Mouse (Mus musculus) hindbrain, postnatal 0 days (tissue): ENCODE data around the gene Lrmda. TPM values are rescaled to one million over a fixed set of nuclear protein-coding genes. Genes with fewer than 3 reads are reported as not detected.

Experiments used
- ATAC-seq: fragments of 200-750 bp; cut with Nextera tagmentation; 2 replicates; pipeline ENCODE4 v1.8.0; 2017; ENCODE audit warnings: mild to moderate bottlenecking, moderate TSS enrichment, moderate library complexity
- DNase-seq: peaks from one replicate; pipeline ENCODE4 v3.0.0-alpha.2; 2015; ENCODE audit warnings: low spot score
- H3K27ac ChIP-seq: fragments of 300-500 bp; sonication (generic); 2 replicates; pipeline ENCODE4 v1.5.1; 2014; ENCODE audit warnings: mild to moderate bottlenecking
- H3K27me3 ChIP-seq: fragments of 300-500 bp; sonication (generic); 2 replicates; pipeline ENCODE4 v1.6.1; 2014; ENCODE audit warnings: low read length, mixed read lengths; ENCODE audit not compliant: insufficient read depth
- H3K36me3 ChIP-seq: fragments of 300-500 bp; sonication (generic); 2 replicates; pipeline ENCODE4 v1.6.1; 2014; ENCODE audit warnings: low read length, mixed read lengths; ENCODE audit not compliant: insufficient read depth
- H3K4me1 ChIP-seq: fragments of 300-500 bp; sonication (generic); 2 replicates; pipeline ENCODE4 v1.6.1; 2014; ENCODE audit warnings: antibody characterized with exemption, low read length, mixed read lengths; ENCODE audit not compliant: insufficient read depth
- H3K4me2 ChIP-seq: fragments of 300-500 bp; sonication (generic); 2 replicates; pipeline ENCODE4 v1.6.1; 2014; ENCODE audit warnings: low read depth, mild to moderate bottlenecking, low read length, moderate library complexity, mixed read lengths
- H3K4me3 ChIP-seq: fragments of 300-500 bp; sonication (generic); 2 replicates; pipeline ENCODE4 v1.5.1; 2014; ENCODE audit warnings: low read length
- H3K9ac ChIP-seq: fragments of 300-500 bp; sonication (generic); replicated peaks from 2 replicates; pipeline ENCODE4 v1.6.1; 2014; ENCODE audit warnings: mild to moderate bottlenecking, low read length, moderate library complexity, mixed read lengths
- H3K9me3 ChIP-seq: fragments of 300-500 bp; sonication (generic); 2 replicates; pipeline ENCODE4 v1.6.1; 2016; ENCODE audit warnings: low read length, mixed read lengths
- CTCF ChIP-seq: IDR thresholded peaks from 2 replicates; pipeline ENCODE4 v1.5.1; 2016; ENCODE audit warnings: antibody characterized with exemption, control low read depth, low read depth
- WGBS: fragments of 180-500 bp; shearing (Covaris S2); extraction: QIAGEN DNeasy Blood & Tissue Kit; methylation state at CpG from one replicate; pipeline ENCODE4 v1.1.7; 2014; 5-methylcytosine and 5-hydroxymethylcytosine counted together
- polyA plus RNA-seq: library from polyadenylated mRNA; unstranded; fragments of >200 nt; fragmentation: Nextera tagmentation; extraction: Ambion mirVana; gene quantifications from 2 replicates; pipeline ENCODE4 v1.2.1, GENCODE M21; 2015
- total RNA-seq: library from RNA; depleted of rRNA; stranded (reverse); fragments of >200 nt; gene quantifications from 2 replicates; pipeline ENCODE4 v1.2.3, GENCODE M21; 2014

Gene Lrmda
- total and polyA plus RNA-seq, 2 experiments from 2014 or later: 0.21 to 0.53 TPM

DNA sequence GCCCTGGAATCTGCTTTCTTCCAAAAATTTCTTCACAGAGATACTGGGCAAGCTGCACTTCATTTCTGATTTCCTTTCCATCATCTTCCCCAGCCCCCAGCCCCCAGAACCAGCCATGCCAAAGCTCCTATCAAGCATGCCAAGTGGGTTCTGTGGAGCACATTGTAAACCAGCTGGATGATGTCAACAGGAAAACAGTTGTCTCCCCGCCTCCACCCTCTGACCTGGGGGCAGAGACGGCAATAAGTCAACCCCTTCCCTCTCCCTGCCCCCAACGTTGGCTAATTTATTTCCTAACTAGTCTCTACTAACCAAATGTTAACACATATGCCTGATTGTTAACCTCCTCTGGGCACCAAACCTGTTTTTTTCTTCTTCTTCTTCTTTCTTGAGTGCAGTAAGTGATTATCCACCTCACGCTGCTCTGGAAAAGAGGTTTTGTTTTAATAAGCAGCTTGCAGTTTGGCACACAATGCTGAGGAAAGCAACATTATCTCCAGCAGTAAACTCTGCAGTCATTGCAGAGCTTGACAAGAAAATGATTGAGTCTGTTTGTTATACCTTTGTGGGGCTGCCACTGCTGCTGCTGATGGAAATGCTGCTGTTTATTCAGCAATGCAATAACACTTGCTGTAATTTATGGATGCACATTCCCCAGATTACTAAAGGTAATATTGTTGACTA lies 128.0 kb downstream of the Lrmda start:
- H3K4me1 ChIP-seq: no peaks in the 10 kb centered on the region
- DNase-seq (peak; percentile 23), ATAC-seq (no peak)
- H3K27ac ChIP-seq: no peak overlapping the region
- H3K27me3 ChIP-seq: no peaks in the 10 kb centered on the region
- H3K4me3 ChIP-seq: no peak overlapping the region
- no peak overlapping the region for H3K4me2 ChIP-seq
- no peak overlapping the region for H3K9ac ChIP-seq
- H3K36me3 ChIP-seq: no peaks in the 10 kb centered on the region
- TF ChIP-seq CTCF: no peak
- H3K9me3 ChIP-seq: no peaks in the 10 kb centered on the region
- WGBS: 22% methylated on average over 4 of the region's 4 CpGs

DNA sequence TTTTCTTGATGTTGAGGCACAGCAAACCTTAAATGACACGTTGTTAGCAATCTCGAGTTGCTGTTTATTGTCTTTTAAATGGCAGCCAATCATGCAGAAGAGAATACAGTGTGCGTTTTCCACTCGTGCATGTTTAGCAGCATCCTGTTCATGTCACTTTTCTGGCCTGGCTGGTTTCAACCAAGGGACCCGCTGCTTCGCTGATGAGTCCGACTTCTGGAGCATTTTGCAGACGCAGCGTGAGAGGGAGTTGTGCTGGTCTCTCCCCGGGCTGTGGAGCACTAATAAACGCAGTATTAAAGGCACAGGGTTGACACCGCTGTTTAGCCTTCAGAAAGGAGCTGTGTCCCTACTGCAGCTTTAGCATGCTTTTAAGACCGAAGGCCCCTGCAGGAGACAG lies 133.2 kb downstream of the Lrmda start:
- no peak overlapping the region for H3K4me3 ChIP-seq
- ATAC-seq: no peak
- H3K4me2 ChIP-seq: peak overlapping the region; percentile 27; the same call in 1 of the 2 replicates
- H3K4me1 ChIP-seq: no peaks in the 10 kb centered on the region; the same call in 1 of the 2 replicates
- peak; percentile 38 for DNase-seq
- 12% methylated on average over 13 of the region's 13 CpGs for WGBS
- no peak overlapping the region for H3K9ac ChIP-seq
- H3K36me3 ChIP-seq: no peaks in the 10 kb centered on the region
- H3K27ac ChIP-seq: no peak overlapping the region
- no peaks in the 10 kb centered on the region for H3K27me3 ChIP-seq
- TF ChIP-seq CTCF: 0 out of 2 replicates have a peak, but pooled peaks have one; percentile 3
- no peaks in the 10 kb centered on the region for H3K9me3 ChIP-seq

DNA sequence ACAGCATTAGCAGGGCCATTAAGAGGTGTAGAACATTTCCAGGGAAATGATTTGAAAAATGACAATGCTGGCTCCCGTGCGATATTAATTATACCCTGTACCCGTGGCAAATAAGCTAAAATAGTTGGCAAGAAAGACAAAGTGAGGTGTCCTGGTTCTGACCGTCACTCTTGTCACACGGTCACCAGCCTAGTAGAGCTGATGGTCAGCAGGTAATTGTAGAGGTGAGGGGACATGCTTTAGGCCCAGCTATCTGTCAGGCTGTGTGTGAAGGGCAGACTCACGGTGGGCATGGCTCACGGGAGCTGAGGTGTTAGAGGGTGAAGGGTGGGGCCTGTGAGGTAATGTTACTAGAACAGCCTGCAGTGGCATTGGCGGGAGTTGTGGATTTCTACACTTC lies 134.6 kb downstream of the Lrmda start:
- Histone ChIP-seq H3K4me1 (no peaks in the 10 kb centered on the region; the same call in 1 of the 2 replicates), H3K27ac (no peak overlapping the region), H3K9me3 (no peaks in the 10 kb centered on the region), H3K27me3 (no peaks in the 10 kb centered on the region), H3K9ac (no peak overlapping the region), H3K4me3 (no peak overlapping the region), H3K36me3 (no peaks in the 10 kb centered on the region), H3K4me2 (no peak overlapping the region)
- 70% methylated on average over 8 of the region's 8 CpGs for WGBS
- ATAC-seq (no peak), DNase-seq (no peak)
- no peak for TF ChIP-seq CTCF

DNA sequence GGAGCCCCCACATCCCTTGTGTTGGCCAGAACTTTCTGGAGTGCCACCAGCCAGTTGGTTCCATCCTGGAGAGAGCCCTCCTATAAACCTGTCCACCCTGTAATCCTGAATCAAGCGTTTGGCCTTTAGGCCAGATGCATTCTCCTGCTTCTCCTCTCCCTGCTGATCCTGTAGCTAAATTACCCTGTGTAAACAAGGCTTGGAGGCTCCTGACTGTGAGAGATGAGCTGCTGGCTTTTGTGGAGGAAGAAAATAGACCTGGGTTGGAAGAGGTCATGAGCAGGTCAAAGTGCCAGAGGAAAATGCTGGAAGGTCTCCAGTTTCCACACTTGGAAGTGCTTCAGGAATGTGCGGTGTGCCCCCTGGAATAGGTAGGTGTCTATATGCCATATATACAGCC lies 135.5 kb downstream of the Lrmda start:
- ATAC-seq (no peak), DNase-seq (no peak)
- H3K9me3 ChIP-seq: no peaks in the 10 kb centered on the region
- H3K4me1 ChIP-seq: no peaks in the 10 kb centered on the region; the same call in 1 of the 2 replicates
- H3K27ac ChIP-seq: no peak overlapping the region
- H3K27me3 ChIP-seq: no peaks in the 10 kb centered on the region
- no peak overlapping the region for H3K4me2 ChIP-seq
- TF ChIP-seq CTCF: no peak
- H3K9ac ChIP-seq: no peak overlapping the region
- H3K36me3 ChIP-seq: no peaks in the 10 kb centered on the region
- H3K4me3 ChIP-seq: no peak overlapping the region
- WGBS: 46% methylated on average over 2 of the region's 2 CpGs

DNA sequence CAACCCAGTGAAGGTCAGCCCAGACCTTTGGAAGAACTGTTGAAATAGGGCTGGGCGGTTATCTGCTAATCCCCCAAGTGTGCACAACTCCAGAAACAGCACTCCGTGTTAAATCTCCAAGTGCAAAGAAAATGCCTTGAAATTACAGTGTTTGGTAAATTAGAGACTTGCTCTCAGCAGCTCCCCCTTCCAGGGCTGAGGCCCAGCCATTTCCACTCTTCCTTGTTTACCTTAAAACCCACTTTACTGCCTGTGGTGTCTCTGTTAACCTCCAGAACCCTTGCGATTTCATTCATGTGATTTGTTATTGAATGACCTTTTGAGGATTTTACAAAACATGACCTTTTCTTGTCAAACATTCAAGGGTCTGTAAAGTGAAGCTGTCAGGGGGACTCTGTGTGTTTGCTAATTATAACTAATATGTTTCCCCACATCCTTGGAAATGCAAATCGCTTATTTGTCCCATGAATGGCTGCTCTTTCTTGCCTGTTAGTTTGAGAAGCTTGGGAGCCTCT lies 136.1 kb downstream of the Lrmda start:
- no peak overlapping the region for H3K27ac ChIP-seq
- no peak overlapping the region for H3K4me3 ChIP-seq
- ATAC-seq (no peak), DNase-seq (no peak)
- no peaks in the 10 kb centered on the region for H3K9me3 ChIP-seq
- H3K4me1 ChIP-seq: no peaks in the 10 kb centered on the region; the same call in 1 of the 2 replicates
- no peak overlapping the region for H3K9ac ChIP-seq
- no peak for TF ChIP-seq CTCF
- no peak overlapping the region for H3K4me2 ChIP-seq
- WGBS: 36% methylated on average over 4 of the region's 4 CpGs
- H3K36me3 ChIP-seq: no peaks in the 10 kb centered on the region
- no peaks in the 10 kb centered on the region for H3K27me3 ChIP-seq

DNA sequence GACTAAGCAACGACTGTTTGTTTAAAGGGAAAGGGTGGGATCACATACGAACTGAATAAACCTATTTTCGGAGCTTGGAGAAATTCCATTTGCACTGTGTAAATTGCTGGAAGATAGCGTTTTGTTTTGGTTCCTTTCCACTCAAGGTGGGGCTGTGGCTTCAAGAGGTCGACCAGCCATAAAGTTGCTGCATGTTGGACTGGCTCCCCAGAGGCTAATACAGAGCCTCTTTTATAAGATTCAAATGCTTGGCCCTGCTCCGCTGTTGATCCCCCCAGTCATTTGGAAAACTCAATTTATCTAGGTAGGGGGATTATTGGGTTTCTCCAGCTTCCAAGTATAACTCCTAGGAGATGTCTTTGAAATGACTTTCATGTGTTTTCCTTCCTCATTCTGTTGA lies 137.5 kb downstream of the Lrmda start:
- Histone ChIP-seq H3K27ac (no peak overlapping the region), H3K27me3 (no peaks in the 10 kb centered on the region), H3K4me2 (no peak overlapping the region), H3K4me1 (no peaks in the 10 kb centered on the region; the same call in 1 of the 2 replicates), H3K9me3 (no peaks in the 10 kb centered on the region), H3K36me3 (no peaks in the 10 kb centered on the region), H3K9ac (no peak overlapping the region), H3K4me3 (no peak overlapping the region)
- DNase-seq: no peak
- WGBS: 67% methylated on average over 6 of the region's 6 CpGs
- no peak for TF ChIP-seq CTCF
- no peak for ATAC-seq

DNA sequence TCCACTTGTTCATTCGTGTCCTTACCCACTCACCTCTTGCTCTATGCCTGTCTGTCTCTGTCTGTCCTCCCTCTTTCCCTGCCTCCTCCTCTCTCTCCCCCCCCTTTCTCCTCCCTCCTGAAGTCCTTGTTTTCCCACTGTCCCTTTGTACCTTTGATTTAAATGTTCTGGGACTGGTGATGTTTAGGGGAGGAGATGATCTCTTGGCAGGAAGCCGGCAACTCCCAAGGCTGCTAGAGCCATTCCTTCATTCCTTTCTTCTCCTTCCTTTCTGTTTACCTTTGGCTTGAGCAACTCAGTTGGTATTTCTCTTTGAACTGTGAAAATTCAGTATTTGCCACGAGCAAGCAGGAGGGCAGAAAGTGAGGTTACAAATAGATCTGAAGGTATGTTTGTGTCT lies 141.9 kb downstream of the Lrmda start:
- Histone ChIP-seq H3K27me3 (no peaks in the 10 kb centered on the region), H3K4me3 (no peak overlapping the region), H3K9me3 (no peaks in the 10 kb centered on the region), H3K9ac (no peak overlapping the region), H3K4me2 (no peak overlapping the region), H3K4me1 (no peaks in the 10 kb centered on the region), H3K36me3 (no peaks in the 10 kb centered on the region), H3K27ac (no peak overlapping the region)
- DNase-seq (no peak), ATAC-seq (no peak)
- 39% methylated on average over 3 of the region's 3 CpGs for WGBS
- no peak for TF ChIP-seq CTCF
